Mouse (Mus musculus): ENCODE results near the gene Nfia. TPM values are rescaled to one million over a fixed set of nuclear protein-coding genes. Genes with fewer than 3 reads are reported as not detected.

The Nfia gene
- polyA plus RNA-seq, 1 experiment: 41.2 TPM

GRCm38 (mm10) chr4:97804638-97805037, 32.1 kb downstream of the Nfia start:
- DNase-seq: no peak
- no peak overlapping the region for H3K27ac ChIP-seq (ENCODE audit: insufficient read depth, low read length)
- TF ChIP-seq POLR2A (IDR thresholded peaks at IDR 0.05; ENCODE audit: borderline replicate concordance, insufficient read depth, low read length) (no peak), CTCF (IDR thresholded peaks at IDR 0.05; ENCODE audit: borderline replicate concordance, insufficient read depth, low read depth, low read length) (no peak)

GRCm38 (mm10) chr4:97805255-97805654, 32.7 kb downstream of the Nfia start:
- Histone ChIP-seq H3K27me3 (ENCODE audit: control insufficient read depth, insufficient read depth, low read length) (no peaks in the 10 kb centered on the region), H3K27ac (ENCODE audit: insufficient read depth, low read length) (no peak overlapping the region), H3K4me3 (replicated peaks; ENCODE audit: insufficient read depth, low read depth, low read length) (no peak overlapping the region), H3K4me1 (ENCODE audit: control insufficient read depth, insufficient read depth, low read length) (peaks cover 6% of the 10 kb centered on the region; the same call in 1 of the 2 replicates)
- TF ChIP-seq CTCF (IDR thresholded peaks at IDR 0.05; ENCODE audit: borderline replicate concordance, insufficient read depth, low read depth, low read length) (no peak), POLR2A (IDR thresholded peaks at IDR 0.05; ENCODE audit: borderline replicate concordance, insufficient read depth, low read length) (no peak)
- peak in 1 of 2 experiments; percentile 61 for DNase-seq
- WGBS: 5% methylated on average over 2 of the region's 2 CpGs

More at GRCm38 (mm10) chr4:97804638-97805037, 32.1 kb downstream of the Nfia start:
- H3K4me1 ChIP-seq (ENCODE audit: control insufficient read depth, insufficient read depth, low read length): peaks cover 5% of the 10 kb centered on the region; the same call in 1 of the 2 replicates
- no peak overlapping the region for H3K4me3 ChIP-seq (replicated peaks; ENCODE audit: insufficient read depth, low read depth, low read length)
- WGBS: 57% methylated on average over 5 of the region's 5 CpGs
- H3K27me3 ChIP-seq (ENCODE audit: control insufficient read depth, insufficient read depth, low read length): no peaks in the 10 kb centered on the region

- H3K27ac ChIP-seq (ENCODE audit: insufficient read depth, low read length): no peak overlapping the region
- 84% methylated on average over 7 of the region's 7 CpGs for WGBS
- no peak overlapping the region for H3K4me3 ChIP-seq (replicated peaks; ENCODE audit: insufficient read depth, low read depth, low read length)
- no peak for DNase-seq
- no peak for TF ChIP-seq CTCF (IDR thresholded peaks at IDR 0.05; ENCODE audit: borderline replicate concordance, insufficient read depth, low read depth, low read length)
- TF ChIP-seq POLR2A (IDR thresholded peaks at IDR 0.05; ENCODE audit: borderline replicate concordance, insufficient read depth, low read length): no peak
- H3K4me1 ChIP-seq (ENCODE audit: control insufficient read depth, insufficient read depth, low read length): peaks cover 9% of the 10 kb centered on the region; the same call in 1 of the 2 replicates
- no peaks in the 10 kb centered on the region for H3K27me3 ChIP-seq (ENCODE audit: control insufficient read depth, insufficient read depth, low read length)
Observed at GRCm38 (mm10) chr4:97805896-97806808, 33.6 kb downstream of the Nfia start.

- DNase-seq: no peak
- H3K4me1 ChIP-seq (ENCODE audit: control insufficient read depth, insufficient read depth, low read length): peaks cover 9% of the 10 kb centered on the region; the same call in 1 of the 2 replicates
- no peak overlapping the region for H3K4me3 ChIP-seq (replicated peaks; ENCODE audit: insufficient read depth, low read depth, low read length)
- H3K27ac ChIP-seq (ENCODE audit: insufficient read depth, low read length): no peak overlapping the region
- TF ChIP-seq POLR2A (IDR thresholded peaks at IDR 0.05; ENCODE audit: borderline replicate concordance, insufficient read depth, low read length) (no peak), CTCF (IDR thresholded peaks at IDR 0.05; ENCODE audit: borderline replicate concordance, insufficient read depth, low read depth, low read length) (no peak)
- 80% methylated on average over 2 of the region's 2 CpGs for WGBS
- no peaks in the 10 kb centered on the region for H3K27me3 ChIP-seq (ENCODE audit: control insufficient read depth, insufficient read depth, low read length)
Observed at GRCm38 (mm10) chr4:97806924-97807323, 34.4 kb downstream of the Nfia start.

GRCm38 (mm10) chr4:97808885-97809284, 36.4 kb downstream of the Nfia start:
- 70% methylated on average over 3 of the region's 3 CpGs for WGBS
- no peak for DNase-seq
- Histone ChIP-seq H3K4me1 (ENCODE audit: control insufficient read depth, insufficient read depth, low read length) (peaks cover 9% of the 10 kb centered on the region; the same call in 1 of the 2 replicates), H3K4me3 (replicated peaks; ENCODE audit: insufficient read depth, low read depth, low read length) (no peak overlapping the region), H3K27ac (ENCODE audit: insufficient read depth, low read length) (no peak overlapping the region), H3K27me3 (ENCODE audit: control insufficient read depth, insufficient read depth, low read length) (no peaks in the 10 kb centered on the region)
- TF ChIP-seq POLR2A (IDR thresholded peaks at IDR 0.05; ENCODE audit: borderline replicate concordance, insufficient read depth, low read length) (no peak), CTCF (IDR thresholded peaks at IDR 0.05; ENCODE audit: borderline replicate concordance, insufficient read depth, low read depth, low read length) (no peak)

GRCm38 (mm10) chr4:97809582-97810295, 37.2 kb downstream of the Nfia start:
- H3K27ac ChIP-seq (ENCODE audit: insufficient read depth, low read length): no peak overlapping the region

DNA sequence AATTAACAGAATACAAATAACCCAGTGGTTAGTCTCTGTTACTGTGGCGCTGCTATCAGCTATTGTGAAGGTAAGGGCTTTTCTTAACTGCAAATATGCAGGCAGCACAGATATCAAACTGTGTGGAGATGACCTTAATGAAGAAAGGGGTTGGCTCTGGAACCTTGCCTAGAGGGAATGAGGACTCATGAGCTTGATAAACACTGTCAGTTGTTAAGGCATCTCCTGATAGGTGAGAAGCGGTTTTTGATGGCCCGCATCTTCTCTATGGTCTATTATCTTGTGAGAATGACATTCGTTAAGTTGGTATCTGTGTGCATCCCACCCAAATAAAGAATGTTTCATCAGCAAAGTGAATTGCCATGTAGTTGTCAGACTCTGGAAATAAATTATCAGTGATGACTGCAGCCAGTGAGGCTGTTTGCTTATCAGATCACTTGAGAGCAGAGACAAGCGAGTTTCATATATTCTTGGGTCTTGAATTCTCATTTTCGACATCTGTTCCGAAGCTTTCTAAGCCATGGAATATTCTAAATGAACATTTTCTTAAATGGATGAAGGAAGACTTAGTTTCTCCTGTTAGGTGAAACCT, 37.9 kb downstream of the Nfia start:
- peaks cover 9% of the 10 kb centered on the region; the same call in 1 of the 2 replicates for H3K4me1 ChIP-seq (ENCODE audit: control insufficient read depth, insufficient read depth, low read length)
- H3K27me3 ChIP-seq (ENCODE audit: control insufficient read depth, insufficient read depth, low read length): no peaks in the 10 kb centered on the region
- no peak for TF ChIP-seq POLR2A (IDR thresholded peaks at IDR 0.05; ENCODE audit: borderline replicate concordance, insufficient read depth, low read length)
- TF ChIP-seq CTCF (IDR thresholded peaks at IDR 0.05; ENCODE audit: borderline replicate concordance, insufficient read depth, low read depth, low read length): no peak
- H3K4me3 ChIP-seq (replicated peaks; ENCODE audit: insufficient read depth, low read depth, low read length): no peak overlapping the region
- DNase-seq: no peak
- WGBS: 69% methylated on average over 7 of the region's 7 CpGs
- no peak overlapping the region for H3K27ac ChIP-seq (ENCODE audit: insufficient read depth, low read length)

More at GRCm38 (mm10) chr4:97809582-97810295, 37.2 kb downstream of the Nfia start:
- WGBS: 78% methylated on average over 4 of the region's 4 CpGs
- TF ChIP-seq CTCF (IDR thresholded peaks at IDR 0.05; ENCODE audit: borderline replicate concordance, insufficient read depth, low read depth, low read length) (no peak), POLR2A (IDR thresholded peaks at IDR 0.05; ENCODE audit: borderline replicate concordance, insufficient read depth, low read length) (no peak)
- DNase-seq: no peak
- Histone ChIP-seq H3K27me3 (ENCODE audit: control insufficient read depth, insufficient read depth, low read length) (no peaks in the 10 kb centered on the region), H3K4me3 (replicated peaks; ENCODE audit: insufficient read depth, low read depth, low read length) (no peak overlapping the region), H3K4me1 (ENCODE audit: control insufficient read depth, insufficient read depth, low read length) (peaks cover 9% of the 10 kb centered on the region; the same call in 1 of the 2 replicates)
